Mouse (Mus musculus) gastrocnemius, postnatal 14 days (tissue): ENCODE results near the gene Pmpca. TPM values are rescaled to one million over a fixed set of nuclear protein-coding genes. Genes with fewer than 3 reads are reported as not detected.

Experiments
- DNase-seq: peaks from one replicate; pipeline ENCODE4 v3.0.0; 2021; ENCODE audit warnings: mixed read lengths
- intact Hi-C: fragments of 180-260 bp; cut with DNase I; formaldehyde crosslinking; loops from one replicate; pipeline ENCODE4 v1.15.1; 2025; ENCODE audit warnings: low total_unique reads
- long read RNA-seq, 2 experiments: library from polyadenylated mRNA; stranded (forward); transcript quantifications; one replicate each; pipeline ENCODE4 v2.0.0; 2021
- total RNA-seq, 2 experiments: library from RNA; stranded (reverse); gene quantifications; 2 replicates each; pipeline ENCODE4 v1.2.3; 2021

Gene Pmpca
- total RNA-seq, result 100 to 1,000 TPM; 125 to 136 TPM
- long read RNA-seq, experiment 1, transcript Pmpca-201 (13 exons, 3,135 nt), result major isoform, 199 of 233 reads
- long read RNA-seq, experiment 1, partial matches to known transcripts, result 17 of 233 reads
- long read RNA-seq, experiment 1, other reads (novel, unspliced or antisense), result 16 of 233 reads
- long read RNA-seq, experiment 2, transcript Pmpca-201 (13 exons, 3,135 nt), result major isoform, 199 of 238 reads
- long read RNA-seq, experiment 2, partial matches to known transcripts, result 20 of 238 reads
- long read RNA-seq, experiment 2, other reads (novel, unspliced or antisense), result 17 of 238 reads

GRCm38 (mm10) chr2:26389154-26389690 lies at the start of gene Pmpca, which contains the start of gene Entr1:
Pmpca (plus strand) TSS chr2:26389339.
Entr1 (minus strand) TSS chr2:26389316.
- peak; percentile 85 for DNase-seq
- intact Hi-C loops, result no loop called here

- intact Hi-C loops, result no loop called here
- DNase-seq, result no peak
Observed at GRCm38 (mm10) chr2:26341510-26341981, 47.6 kb upstream of the Pmpca start.

GRCm38 (mm10) chr2:26342044-26342443 lies 47.1 kb upstream of the Pmpca start:
- peak; percentile 74 for DNase-seq

GRCm38 (mm10) chr2:26342609-26343490 lies 46.3 kb upstream of the Pmpca start:
- intact Hi-C loops, result no loop called here
- DNase-seq, result no peak

More at GRCm38 (mm10) chr2:26342044-26342443, 47.1 kb upstream of the Pmpca start:
- intact Hi-C loops, result no loop called here

- intact Hi-C loops, result no loop called here
- DNase-seq, result no peak
Observed at GRCm38 (mm10) chr2:26348241-26348640, 40.9 kb upstream of the Pmpca start.

GRCm38 (mm10) chr2:26351358-26352290 lies 37.5 kb upstream of the Pmpca start, which contains the start of gene Dnlz:
Dnlz (minus strand) TSS chr2:26352110.
- intact Hi-C loops, result no loop called here
- DNase-seq, result peak; percentile 93

GRCm38 (mm10) chr2:26352291-26352910 lies 36.7 kb upstream of the Pmpca start:
- intact Hi-C loops, result no loop called here
- no peak for DNase-seq

GRCm38 (mm10) chr2:26353066-26353980 lies 35.8 kb upstream of the Pmpca start:
- no peak for DNase-seq
- intact Hi-C loops, result no loop called here

GRCm38 (mm10) chr2:26354401-26354800 lies 34.7 kb upstream of the Pmpca start:
- intact Hi-C loops, result no loop called here
- DNase-seq, result no peak

GRCm38 (mm10) chr2:26356231-26356630 lies 32.9 kb upstream of the Pmpca start:
- intact Hi-C loops, result no loop called here
- DNase-seq, result no peak

GRCm38 (mm10) chr2:26356678-26357077 lies 32.5 kb upstream of the Pmpca start:
- intact Hi-C loops, result no loop called here
- DNase-seq, result no peak

GRCm38 (mm10) chr2:26357484-26357883 lies 31.7 kb upstream of the Pmpca start:
- intact Hi-C loops, result no loop called here

GRCm38 (mm10) chr2:26358667-26359320 lies 30.3 kb upstream of the Pmpca start:
- no peak for DNase-seq
- intact Hi-C loops, result no loop called here

More at GRCm38 (mm10) chr2:26357484-26357883, 31.7 kb upstream of the Pmpca start:
- no peak for DNase-seq

GRCm38 (mm10) chr2:26359983-26360382 lies 29.2 kb upstream of the Pmpca start:
- peak; percentile 60 for DNase-seq
- intact Hi-C loops, result no loop called here

- intact Hi-C loops, result no loop called here
- no peak for DNase-seq
Observed at GRCm38 (mm10) chr2:26360772-26361171, 28.4 kb upstream of the Pmpca start, which contains the start of gene Card9. Card9 (minus strand) TSS chr2:26360918.

- DNase-seq, result no peak
- intact Hi-C loops, result no loop called here
Observed at GRCm38 (mm10) chr2:26362991-26363390, 26.1 kb upstream of the Pmpca start.

GRCm38 (mm10) chr2:26363481-26363880 lies 25.7 kb upstream of the Pmpca start:
- intact Hi-C loops, result no loop called here
- DNase-seq, result no peak
